Mouse (Mus musculus) lung, embryonic 16.5 days (tissue): ENCODE results near the gene Col5a1. TPM values are rescaled to one million over a fixed set of nuclear protein-coding genes. Genes with fewer than 3 reads are reported as not detected.
A peak's percentile ranks its signal among the peaks of the same experiment; 100 is the strongest.

Source experiments
- ATAC-seq: fragments of 200-750 bp; cut with Nextera tagmentation; 2 replicates; pipeline ENCODE4 v1.8.0; 2017; ENCODE audit warnings: low read depth, mild to moderate bottlenecking, moderate library complexity
- H3K27ac ChIP-seq: fragments of 300-500 bp; sonication (generic); 2 replicates; pipeline ENCODE4 v1.5.1; 2014; ENCODE audit warnings: mild to moderate bottlenecking, control low read depth, low read length
- H3K27me3 ChIP-seq: fragments of 300-500 bp; sonication (generic); 2 replicates; pipeline ENCODE4 v1.6.1; 2014; ENCODE audit warnings: low read depth, low read length, mixed read lengths; ENCODE audit not compliant: control insufficient read depth, insufficient read depth
- H3K36me3 ChIP-seq: fragments of 300-500 bp; sonication (generic); 2 replicates; pipeline ENCODE4 v1.6.1; 2014; ENCODE audit warnings: low read length; ENCODE audit not compliant: control insufficient read depth, insufficient read depth
- H3K4me1 ChIP-seq: fragments of 300-500 bp; sonication (generic); replicated peaks from 2 replicates; pipeline ENCODE4 v1.6.1; 2014; ENCODE audit warnings: low read length, mixed read lengths; ENCODE audit not compliant: control insufficient read depth, insufficient read depth
- H3K4me2 ChIP-seq: fragments of 300-500 bp; sonication (generic); 2 replicates; pipeline ENCODE4 v1.6.1; 2014; ENCODE audit warnings: low read depth, low read length, control low read depth
- H3K4me3 ChIP-seq: fragments of 300-500 bp; sonication (generic); 2 replicates; pipeline ENCODE4 v1.5.1; 2014; ENCODE audit warnings: mild to moderate bottlenecking, low read length, control low read depth
- H3K9ac ChIP-seq: fragments of 300-500 bp; sonication (generic); 2 replicates; pipeline ENCODE4 v1.6.1; 2014; ENCODE audit warnings: low read length, control low read depth
- H3K9me3 ChIP-seq: fragments of 300-500 bp; sonication (generic); 2 replicates; pipeline ENCODE4 v1.6.1; 2016; ENCODE audit warnings: low read length; ENCODE audit not compliant: control insufficient read depth
- WGBS: fragments of 180-500 bp; shearing (Covaris S2); extraction: QIAGEN DNeasy Blood & Tissue Kit; methylation state at CpG from one replicate; pipeline ENCODE4 v1.1.7; 2014; 5-methylcytosine and 5-hydroxymethylcytosine counted together
- polyA plus RNA-seq: library from polyadenylated mRNA; unstranded; fragments of >200 nt; fragmentation: Nextera tagmentation; extraction: Ambion mirVana; gene quantifications from 2 replicates; pipeline ENCODE4 v1.2.1, GENCODE M21; 2015

Gene Col5a1
- polyA plus RNA-seq, 1 experiment from 2014 or later: 66.2 TPM

DNA sequence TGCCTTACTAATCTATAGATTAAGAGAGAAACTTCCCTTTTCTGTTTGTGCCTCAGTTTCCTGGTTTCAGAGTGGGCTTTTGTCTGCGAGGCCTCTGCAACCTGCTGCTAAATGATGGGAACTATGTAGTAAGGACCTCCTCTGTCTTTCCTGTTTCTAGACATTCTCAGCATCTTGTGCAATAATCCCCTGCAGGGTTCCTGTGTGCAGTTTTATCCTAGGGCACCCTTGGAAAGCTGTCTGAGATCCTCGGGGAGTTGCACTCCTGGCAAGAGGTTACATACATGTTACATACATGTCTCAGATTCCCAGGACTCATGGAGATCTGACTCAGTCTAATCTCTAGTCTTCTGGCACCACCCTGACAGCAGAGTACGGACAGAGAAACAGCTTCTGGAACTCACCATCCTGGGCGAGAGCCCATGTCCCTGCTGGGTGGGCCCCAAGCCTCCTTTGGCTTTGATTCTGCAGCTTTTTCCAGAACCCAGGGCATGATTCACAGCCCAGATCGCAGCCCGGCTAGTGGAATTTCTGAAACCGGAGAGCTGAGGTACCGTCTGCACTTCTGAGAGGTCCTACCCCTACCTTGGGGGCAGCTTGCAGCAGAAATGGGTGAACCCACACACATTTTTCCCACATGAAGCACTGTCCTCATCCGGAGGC, 24.5 kb upstream of the Col5a1 start:
- ATAC-seq: no peak
- WGBS: 63% methylated on average over 9 of the region's 9 CpGs
- H3K4me1 ChIP-seq: peaks cover 14% of the 10 kb centered on the region
- H3K9ac ChIP-seq: no peak overlapping the region
- no peaks in the 10 kb centered on the region for H3K9me3 ChIP-seq
- H3K36me3 ChIP-seq: no peaks in the 10 kb centered on the region
- H3K27ac ChIP-seq: no peak overlapping the region
- no peak overlapping the region for H3K4me2 ChIP-seq
- H3K27me3 ChIP-seq: no peaks in the 10 kb centered on the region
- H3K4me3 ChIP-seq: no peak overlapping the region

GRCm38 (mm10) chr2:27864491-27865365, 21.5 kb upstream of the Col5a1 start:
- no peak overlapping the region for H3K4me3 ChIP-seq
- ATAC-seq: no peak
- H3K9ac ChIP-seq: no peak overlapping the region
- H3K4me1 ChIP-seq: 0 out of 2 replicates have a peak, but pooled peaks cover 3% of the 10 kb centered on the region
- H3K4me2 ChIP-seq: no peak overlapping the region
- no peaks in the 10 kb centered on the region for H3K36me3 ChIP-seq
- WGBS: 66% methylated on average over 18 of the region's 18 CpGs
- no peaks in the 10 kb centered on the region for H3K9me3 ChIP-seq
- H3K27ac ChIP-seq: no peak overlapping the region
- no peaks in the 10 kb centered on the region for H3K27me3 ChIP-seq

- 92% methylated on average over 1 of the region's 1 CpGs for WGBS
- no peak overlapping the region for H3K27ac ChIP-seq
Measured at GRCm38 (mm10) chr2:27870586-27870985, 15.6 kb upstream of the Col5a1 start.

DNA sequence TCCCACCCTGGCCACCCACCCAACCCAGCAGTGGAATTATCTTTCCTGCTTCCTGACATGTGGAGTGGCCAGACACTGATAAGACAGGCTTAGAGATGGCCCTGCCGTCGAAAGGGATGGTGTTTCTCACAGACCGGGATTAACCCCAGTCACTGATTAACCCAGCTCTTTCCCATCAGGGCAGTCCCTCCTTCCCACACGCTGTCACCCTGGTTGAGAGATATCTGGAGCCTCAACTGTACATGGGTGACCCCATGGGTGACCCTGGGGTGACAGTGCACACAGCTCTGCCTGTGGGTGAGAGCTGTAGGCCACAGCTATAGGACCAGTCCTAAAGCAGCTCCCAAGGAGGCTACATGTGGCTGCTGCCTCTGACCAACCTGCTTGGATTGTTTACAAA, 15.2 kb upstream of the Col5a1 start:
- H3K27ac ChIP-seq: no peak overlapping the region
- peaks cover 13% of the 10 kb centered on the region for H3K4me1 ChIP-seq
- 0 out of 2 replicates have a peak, but pooled peaks have one; percentile 21 for ATAC-seq
- H3K27me3 ChIP-seq: no peaks in the 10 kb centered on the region
- no peaks in the 10 kb centered on the region for H3K36me3 ChIP-seq
- no peak overlapping the region for H3K9ac ChIP-seq
- no peaks in the 10 kb centered on the region for H3K9me3 ChIP-seq
- H3K4me3 ChIP-seq: no peak overlapping the region
- H3K4me2 ChIP-seq: no peak overlapping the region
- WGBS: 20% methylated on average over 4 of the region's 4 CpGs

More at GRCm38 (mm10) chr2:27870586-27870985, 15.6 kb upstream of the Col5a1 start:
- Histone ChIP-seq H3K9me3 (no peaks in the 10 kb centered on the region), H3K4me3 (no peak overlapping the region), H3K9ac (no peak overlapping the region), H3K36me3 (no peaks in the 10 kb centered on the region), H3K4me2 (no peak overlapping the region), H3K27me3 (no peaks in the 10 kb centered on the region), H3K4me1 (peaks cover 10% of the 10 kb centered on the region)
- ATAC-seq: no peak

DNA sequence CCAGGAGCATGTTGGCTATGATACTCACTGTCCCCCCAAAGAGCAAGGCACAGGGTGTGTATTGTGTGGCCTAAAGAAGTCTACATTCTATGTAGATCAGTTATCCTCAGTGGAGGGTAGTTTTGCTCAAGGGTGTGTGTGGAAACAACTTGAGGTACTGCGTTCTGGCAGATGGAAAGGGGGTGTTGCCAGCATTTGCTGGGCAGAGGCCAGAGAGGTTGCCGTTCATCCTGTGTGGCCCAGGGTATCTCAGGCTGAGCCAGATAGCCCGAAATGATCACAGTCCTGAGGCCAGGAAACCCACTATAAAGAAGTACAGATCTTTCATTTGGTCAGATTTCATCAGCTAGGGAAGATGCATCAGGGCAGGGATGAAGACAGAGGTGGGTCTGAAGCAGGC, 13.9 kb upstream of the Col5a1 start:
- WGBS: 33% methylated on average over 3 of the region's 3 CpGs
- Histone ChIP-seq H3K36me3 (no peaks in the 10 kb centered on the region), H3K4me3 (no peak overlapping the region), H3K27ac (no peak overlapping the region), H3K9ac (no peak overlapping the region), H3K4me1 (peaks cover 16% of the 10 kb centered on the region), H3K27me3 (no peaks in the 10 kb centered on the region), H3K9me3 (no peaks in the 10 kb centered on the region), H3K4me2 (no peak overlapping the region)
- ATAC-seq: no peak

DNA sequence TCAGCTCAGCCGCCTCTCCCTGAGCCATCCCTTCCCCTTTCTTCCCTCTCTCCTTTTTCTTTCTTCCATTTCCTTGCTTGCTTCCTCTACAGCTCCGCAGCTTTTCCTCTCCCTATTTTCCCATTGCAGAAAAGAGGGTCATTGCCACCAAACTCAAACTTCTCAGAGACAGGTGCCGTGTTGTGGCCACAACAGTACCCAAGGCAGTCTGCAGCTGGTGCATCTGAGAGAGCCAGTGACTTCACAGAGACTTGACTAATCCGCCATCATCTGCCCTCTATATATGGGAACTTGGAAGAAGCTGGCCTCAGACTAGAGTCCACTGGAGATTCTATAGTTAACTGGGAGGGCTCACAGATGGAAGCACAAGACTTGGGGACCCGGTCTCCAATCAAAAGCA, 13.2 kb upstream of the Col5a1 start:
- Histone ChIP-seq H3K4me1 (peaks cover 16% of the 10 kb centered on the region), H3K27ac (no peak overlapping the region), H3K9me3 (no peaks in the 10 kb centered on the region), H3K36me3 (no peaks in the 10 kb centered on the region), H3K4me2 (no peak overlapping the region), H3K9ac (no peak overlapping the region), H3K4me3 (no peak overlapping the region), H3K27me3 (no peaks in the 10 kb centered on the region)
- 65% methylated on average over 5 of the region's 5 CpGs for WGBS
- ATAC-seq: no peak

DNA sequence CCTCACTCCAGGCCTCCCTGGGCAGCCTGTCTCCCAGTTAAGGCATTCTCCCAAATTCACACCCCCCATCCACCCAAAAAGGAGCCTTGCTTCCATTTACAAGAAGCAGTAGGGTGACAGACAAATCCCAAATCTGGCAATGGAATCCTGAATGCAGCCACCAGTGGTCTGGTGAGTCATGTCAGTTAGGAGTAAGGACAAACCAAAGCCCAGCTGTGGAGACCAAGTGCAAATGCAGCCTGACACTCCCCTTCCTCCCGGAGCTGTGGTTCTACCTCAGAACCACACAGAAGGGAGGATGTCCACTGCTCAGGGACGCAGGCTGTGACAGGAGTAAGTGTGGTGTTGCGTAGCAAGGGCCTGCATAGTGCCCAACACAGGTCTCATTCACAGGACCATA, 11.6 kb upstream of the Col5a1 start:
- H3K4me3 ChIP-seq: no peak overlapping the region
- WGBS: 70% methylated on average over 3 of the region's 3 CpGs
- H3K27ac ChIP-seq: no peak overlapping the region; the same call in 1 of the 2 replicates
- no peak overlapping the region for H3K9ac ChIP-seq
- H3K36me3 ChIP-seq: no peaks in the 10 kb centered on the region
- ATAC-seq: no peak
- H3K4me2 ChIP-seq: no peak overlapping the region
- no peaks in the 10 kb centered on the region for H3K9me3 ChIP-seq
- H3K27me3 ChIP-seq: no peaks in the 10 kb centered on the region
- peaks cover 16% of the 10 kb centered on the region for H3K4me1 ChIP-seq

DNA sequence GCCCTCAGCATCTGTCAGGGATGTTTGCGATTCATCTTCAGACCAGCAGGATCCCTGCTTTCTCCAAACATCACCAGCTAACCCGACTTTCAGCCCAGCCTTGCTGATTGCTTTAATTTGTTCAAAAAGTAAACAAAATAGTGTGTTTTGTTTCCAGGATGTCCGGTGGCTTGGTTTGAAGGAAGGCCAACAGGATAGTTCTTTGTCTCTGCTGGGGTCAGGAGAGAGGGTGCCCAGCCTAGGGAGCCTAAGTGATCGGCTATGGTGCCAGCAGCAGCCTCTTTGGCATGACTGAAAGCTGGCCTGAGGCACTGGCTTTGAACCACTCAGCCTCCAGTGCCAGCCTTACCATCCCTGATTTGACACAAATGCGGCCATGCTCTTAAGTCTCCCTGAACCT, 11.0 kb upstream of the Col5a1 start:
- H3K4me3 ChIP-seq: no peak overlapping the region
- H3K27me3 ChIP-seq: no peaks in the 10 kb centered on the region
- H3K27ac ChIP-seq: no peak overlapping the region
- no peak overlapping the region for H3K4me2 ChIP-seq
- no peak overlapping the region for H3K9ac ChIP-seq
- no peaks in the 10 kb centered on the region for H3K36me3 ChIP-seq
- peaks cover 16% of the 10 kb centered on the region for H3K4me1 ChIP-seq
- ATAC-seq: peak; percentile 23
- H3K9me3 ChIP-seq: no peaks in the 10 kb centered on the region
- 29% methylated on average over 5 of the region's 5 CpGs for WGBS

DNA sequence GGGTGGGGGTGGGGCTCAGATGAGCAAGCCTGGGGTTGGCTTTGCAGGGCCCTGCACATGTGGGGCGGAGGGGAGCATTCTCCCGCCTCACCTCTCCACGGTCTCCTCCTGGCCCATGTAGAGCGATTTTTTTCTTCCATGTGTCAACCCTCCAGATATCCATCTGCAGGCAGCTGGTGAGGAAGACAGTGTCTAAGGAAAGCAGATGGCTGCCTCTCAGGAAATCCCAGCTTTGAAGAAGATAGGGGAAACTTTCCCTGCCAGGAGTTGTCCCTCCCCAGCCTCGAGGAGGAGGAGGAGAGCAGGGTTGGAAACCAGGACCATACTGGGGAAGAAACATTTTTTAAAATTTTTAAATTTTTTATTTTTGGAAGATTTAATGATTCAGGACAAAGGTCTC, 10.4 kb upstream of the Col5a1 start:
- no peaks in the 10 kb centered on the region for H3K27me3 ChIP-seq
- H3K36me3 ChIP-seq: no peaks in the 10 kb centered on the region
- H3K27ac ChIP-seq: no peak overlapping the region
- peaks cover 16% of the 10 kb centered on the region for H3K4me1 ChIP-seq
- no peak overlapping the region for H3K4me2 ChIP-seq
- ATAC-seq: 0 out of 2 replicates have a peak, but pooled peaks have one; percentile 16
- no peak overlapping the region for H3K4me3 ChIP-seq
- 40% methylated on average over 5 of the region's 5 CpGs for WGBS
- H3K9me3 ChIP-seq: no peaks in the 10 kb centered on the region
- H3K9ac ChIP-seq: no peak overlapping the region
